Mouse (Mus musculus): ENCODE data around the gene Egf. TPM values are rescaled to one million over a fixed set of nuclear protein-coding genes. Genes with fewer than 3 reads are reported as not detected.
"Not testable (repeated sequence)": the region's sequence is repeated elsewhere in the genome, so short reads cannot be mapped to it uniquely, and the experiment has no call there.

Gene Egf
- polyA plus RNA-seq (2016; fragmentation: Nextera tagmentation; extraction: Ambion mirVana), result 2.2 and 2.9 TPM in 2 replicates

DNA sequence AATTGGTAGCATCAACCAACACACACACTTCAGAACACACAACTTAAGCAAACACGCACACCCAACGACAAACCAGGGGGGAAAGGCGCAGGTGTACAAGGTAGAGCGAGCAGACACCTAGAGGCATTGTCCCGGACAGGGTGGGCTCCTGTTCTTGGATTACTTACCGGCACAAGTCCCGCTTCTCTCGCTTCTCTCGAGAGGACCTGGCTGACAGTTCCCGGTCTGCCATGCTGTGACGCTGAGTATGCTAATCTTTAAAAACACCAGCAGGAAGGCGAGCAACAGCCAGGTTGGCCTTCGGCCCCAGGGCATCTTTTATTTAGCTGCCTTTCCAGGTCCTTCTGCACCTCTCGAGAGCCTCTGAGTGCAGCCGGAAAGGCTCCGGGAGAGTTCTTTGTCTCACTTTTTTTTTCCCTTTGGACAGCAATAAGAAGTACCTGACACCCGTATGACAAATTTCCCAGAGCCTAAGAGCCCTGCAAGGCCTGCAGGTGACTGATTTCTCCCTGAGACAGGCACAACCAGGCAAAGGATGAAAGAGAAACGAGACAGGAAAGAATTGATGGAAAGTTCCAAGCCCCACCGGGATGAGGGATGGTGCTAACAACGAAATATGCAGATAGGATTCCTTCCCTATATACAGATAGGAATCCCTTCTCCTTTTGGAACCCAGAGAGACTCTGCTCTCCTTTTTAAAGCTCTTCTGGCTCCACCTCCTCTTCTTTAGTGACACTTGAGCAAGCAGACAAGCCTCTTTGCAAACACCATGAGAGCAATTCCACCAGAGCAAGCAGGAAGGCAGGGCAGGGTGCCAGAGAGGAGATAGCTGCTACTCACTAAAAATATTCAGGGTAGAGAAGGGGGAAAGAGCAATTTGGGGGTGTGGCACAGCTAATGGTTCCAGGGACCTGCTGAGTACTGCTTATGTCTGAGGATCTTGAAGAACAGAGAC is at the start of gene Egf:
Egf (minus strand) TSS at position 667 of the 955 bp plus-strand sequence.
- Histone ChIP-seq H3K27me3 (peaks cover 16% of the 10 kb centered on the region), H3K9me3 (replicated peaks) (0 out of 2 replicates have a peak, but pooled peaks cover 5% of the 10 kb centered on the region), H3K4me1 (peaks cover 12% of the 10 kb centered on the region), H3K9ac (no peak within 1 kb of the TSS), H3K4me2 (replicated peaks) (peak within 1 kb of the TSS; percentile 43), H3K4me3 (peak within 1 kb of the TSS; percentile 14), H3K36me3 (no peaks in the 10 kb centered on the region), H3K27ac (no peak within 1 kb of the TSS)
- 10% methylated on average over 20 of the region's 20 CpGs for WGBS
- ATAC-seq (ENCODE audit: low FRiP score), result no peak

GRCm38 (mm10) chr3:129803765-129804164 is 48.6 kb upstream of the Egf start, which contains the start of gene Lrit3:
TSS of gene Lrit3 (minus strand) at chr3:129804030.
- H3K4me3 ChIP-seq, result no peak within 1 kb of the TSS
- no peak for ATAC-seq (ENCODE audit: low FRiP score)
- no peaks in the 10 kb centered on the region for H3K9me3 ChIP-seq (replicated peaks)
- H3K9ac ChIP-seq, result no peak within 1 kb of the TSS
- no peak within 1 kb of the TSS for H3K4me2 ChIP-seq (replicated peaks)
- 80% methylated on average over 10 of the region's 10 CpGs for WGBS
- no peaks in the 10 kb centered on the region for H3K27me3 ChIP-seq
- H3K36me3 ChIP-seq, result no peaks in the 10 kb centered on the region
- no peak within 1 kb of the TSS for H3K27ac ChIP-seq
- H3K4me1 ChIP-seq, result no peaks in the 10 kb centered on the region

- Histone ChIP-seq H3K27ac (no peak overlapping the region), H3K4me2 (replicated peaks) (no peak overlapping the region), H3K27me3 (no peaks in the 10 kb centered on the region), H3K36me3 (no peaks in the 10 kb centered on the region), H3K9me3 (replicated peaks) (no peaks in the 10 kb centered on the region), H3K4me3 (no peak overlapping the region), H3K4me1 (no peaks in the 10 kb centered on the region), H3K9ac (no peak overlapping the region)
- ATAC-seq (ENCODE audit: low FRiP score), result no peak
- WGBS, result 81% methylated on average over 2 of the region's 2 CpGs
Measured at GRCm38 (mm10) chr3:129799011-129799410, 43.9 kb upstream of the Egf start.

- WGBS, result 86% methylated on average over 11 of the region's 11 CpGs
Measured at GRCm38 (mm10) chr3:129798551-129798950, 43.4 kb upstream of the Egf start.

GRCm38 (mm10) chr3:129797341-129797740 is 42.2 kb upstream of the Egf start:
- Histone ChIP-seq H3K4me2 (replicated peaks) (no peak overlapping the region), H3K9me3 (replicated peaks) (no peaks in the 10 kb centered on the region), H3K27ac (no peak overlapping the region), H3K9ac (no peak overlapping the region), H3K27me3 (no peaks in the 10 kb centered on the region), H3K36me3 (no peaks in the 10 kb centered on the region), H3K4me3 (no peak overlapping the region), H3K4me1 (no peaks in the 10 kb centered on the region)
- no peak for ATAC-seq (ENCODE audit: low FRiP score)
- 83% methylated on average over 5 of the region's 5 CpGs for WGBS

More at GRCm38 (mm10) chr3:129798551-129798950, 43.4 kb upstream of the Egf start:
- H3K4me1 ChIP-seq, result no peaks in the 10 kb centered on the region
- no peak overlapping the region for H3K27ac ChIP-seq
- H3K27me3 ChIP-seq, result no peaks in the 10 kb centered on the region
- H3K36me3 ChIP-seq, result no peaks in the 10 kb centered on the region
- no peak overlapping the region for H3K4me3 ChIP-seq
- no peak overlapping the region for H3K4me2 ChIP-seq (replicated peaks)
- no peaks in the 10 kb centered on the region for H3K9me3 ChIP-seq (replicated peaks)
- no peak for ATAC-seq (ENCODE audit: low FRiP score)
- H3K9ac ChIP-seq, result no peak overlapping the region

GRCm38 (mm10) chr3:129793801-129794200 is 38.7 kb upstream of the Egf start:
- H3K4me2 ChIP-seq (replicated peaks), result no peak overlapping the region
- H3K4me3 ChIP-seq, result no peak overlapping the region
- no peak overlapping the region for H3K9ac ChIP-seq
- H3K9me3 ChIP-seq (replicated peaks), result no peaks in the 10 kb centered on the region
- ATAC-seq (ENCODE audit: low FRiP score), result no peak
- H3K27ac ChIP-seq, result no peak overlapping the region
- H3K4me1 ChIP-seq, result no peaks in the 10 kb centered on the region
- no peaks in the 10 kb centered on the region for H3K36me3 ChIP-seq
- no peaks in the 10 kb centered on the region for H3K27me3 ChIP-seq
- WGBS, result 93% methylated on average over 5 of the region's 5 CpGs

- no peaks in the 10 kb centered on the region for H3K27me3 ChIP-seq
- H3K4me2 ChIP-seq (replicated peaks), result no peak overlapping the region
- no peak for ATAC-seq (ENCODE audit: low FRiP score)
Measured at GRCm38 (mm10) chr3:129782746-129783145, 27.6 kb upstream of the Egf start.

DNA sequence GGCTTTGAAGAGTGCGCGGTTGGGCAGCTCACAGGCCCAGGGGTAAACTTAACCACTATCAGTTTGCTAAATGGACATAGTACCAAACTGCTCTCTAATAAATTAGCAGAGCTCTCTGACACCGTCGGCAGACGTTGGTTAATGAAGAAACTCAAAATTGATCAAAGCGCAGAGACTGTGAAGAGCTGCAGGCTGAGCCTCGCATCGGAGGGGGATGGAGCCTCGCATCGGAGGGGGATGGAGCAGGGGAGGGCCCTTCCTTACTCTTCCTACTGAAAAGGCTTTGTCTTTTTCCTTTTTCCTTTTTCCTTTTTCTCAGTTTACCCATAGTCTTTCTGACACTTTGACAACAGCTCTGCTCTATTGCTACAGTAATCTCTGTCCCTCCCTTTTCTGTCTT is 26.3 kb upstream of the Egf start:
- Histone ChIP-seq H3K4me3 (no peak overlapping the region), H3K27me3 (no peaks in the 10 kb centered on the region), H3K9me3 (replicated peaks) (no peaks in the 10 kb centered on the region), H3K27ac (no peak overlapping the region), H3K4me2 (replicated peaks) (no peak overlapping the region), H3K4me1 (no peaks in the 10 kb centered on the region), H3K36me3 (no peaks in the 10 kb centered on the region), H3K9ac (no peak overlapping the region)
- 45% methylated on average over 10 of the region's 10 CpGs for WGBS
- ATAC-seq (ENCODE audit: low FRiP score), result no peak

More at GRCm38 (mm10) chr3:129782746-129783145, 27.6 kb upstream of the Egf start:
- Histone ChIP-seq H3K4me1 (no peaks in the 10 kb centered on the region), H3K36me3 (no peaks in the 10 kb centered on the region), H3K4me3 (no peak overlapping the region), H3K9me3 (replicated peaks) (no peaks in the 10 kb centered on the region), H3K27ac (no peak overlapping the region), H3K9ac (no peak overlapping the region)
- WGBS, result 89% methylated on average over 3 of the region's 3 CpGs

- Histone ChIP-seq H3K9me3 (replicated peaks) (no peaks in the 10 kb centered on the region), H3K36me3 (no peaks in the 10 kb centered on the region), H3K27me3 (no peaks in the 10 kb centered on the region), H3K9ac (no peak overlapping the region), H3K27ac (no peak overlapping the region), H3K4me3 (no peak overlapping the region), H3K4me1 (no peaks in the 10 kb centered on the region), H3K4me2 (replicated peaks) (no peak overlapping the region)
- whole genome bisulfite sequencing, result 79% methylated on average over 6 of the region's 6 CpGs
- ATAC-seq (ENCODE audit: low FRiP score), result no peak
Measured at GRCm38 (mm10) chr3:129771210-129771609, 16.1 kb upstream of the Egf start.

DNA sequence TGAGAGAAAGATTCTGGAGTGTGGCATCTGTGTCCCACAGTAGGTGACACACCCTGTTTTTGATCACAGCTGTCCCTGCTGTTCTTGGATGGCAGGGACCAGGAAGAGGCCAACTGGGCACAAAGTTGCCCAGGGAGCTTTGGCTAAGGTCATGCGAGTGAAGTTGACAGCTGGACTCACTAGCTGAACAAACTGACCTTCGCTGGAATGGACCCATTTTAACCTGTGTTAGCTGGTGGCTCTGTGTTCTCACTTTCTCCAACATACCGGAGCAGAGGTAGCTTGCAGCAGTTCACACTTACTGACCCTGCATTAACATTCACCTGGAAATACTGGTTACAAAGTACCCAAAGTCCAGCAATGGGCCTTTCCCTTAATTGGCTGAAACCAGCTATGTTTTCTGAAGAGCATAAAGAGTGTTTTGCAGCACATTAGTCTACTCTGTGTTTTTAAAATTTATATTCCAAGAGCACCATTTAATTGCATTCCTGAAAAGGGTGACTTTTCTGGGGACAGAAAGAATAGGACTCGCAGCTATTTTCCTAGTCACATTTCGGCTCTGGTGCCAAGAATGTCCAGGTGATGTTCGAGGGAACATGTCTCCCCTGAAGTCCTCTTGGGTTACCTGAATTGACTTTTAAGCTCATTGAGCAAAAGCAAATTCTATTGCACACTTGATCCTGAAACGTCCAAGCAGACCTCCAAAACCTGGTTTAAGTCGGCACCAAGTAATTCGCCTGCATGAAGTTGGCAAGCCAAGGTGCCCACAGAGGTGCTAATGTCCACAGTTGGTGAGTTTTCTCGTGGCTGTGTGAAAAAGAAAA is 12.1 kb upstream of the Egf start:
- ATAC-seq (ENCODE audit: low FRiP score), result no peak
- Histone ChIP-seq H3K4me2 (replicated peaks) (no peak overlapping the region), H3K27me3 (no peaks in the 10 kb centered on the region), H3K9me3 (replicated peaks) (no peaks in the 10 kb centered on the region), H3K4me1 (no peaks in the 10 kb centered on the region), H3K4me3 (no peak overlapping the region), H3K27ac (no peak overlapping the region), H3K9ac (no peak overlapping the region), H3K36me3 (no peaks in the 10 kb centered on the region)
- 82% methylated on average over 10 of the region's 10 CpGs for WGBS

DNA sequence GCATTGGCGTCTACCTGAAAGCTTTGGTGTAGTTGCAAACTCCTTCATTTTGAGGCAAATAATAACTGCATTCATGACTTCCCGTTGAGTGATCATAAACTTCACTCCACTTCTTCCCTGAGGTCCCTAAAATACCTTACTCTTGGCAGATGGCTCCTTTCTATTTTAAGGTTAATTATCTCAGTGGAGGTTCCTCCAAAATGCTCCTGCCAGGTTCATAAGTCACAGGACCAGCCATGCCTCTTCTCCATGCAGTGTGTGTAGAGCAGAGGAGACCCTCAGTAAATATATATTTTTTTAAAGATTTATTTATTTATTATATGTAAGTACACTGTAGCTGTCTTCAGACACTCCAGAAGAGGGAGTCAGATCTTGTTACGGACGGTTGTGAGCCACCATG is 11.0 kb upstream of the Egf start:
- no peak overlapping the region for H3K4me3 ChIP-seq
- H3K27me3 ChIP-seq, result no peaks in the 10 kb centered on the region
- H3K4me2 ChIP-seq (replicated peaks), result no peak overlapping the region
- H3K36me3 ChIP-seq, result no peaks in the 10 kb centered on the region
- no peak for ATAC-seq (ENCODE audit: low FRiP score)
- no peaks in the 10 kb centered on the region for H3K4me1 ChIP-seq
- no peaks in the 10 kb centered on the region for H3K9me3 ChIP-seq (replicated peaks)
- WGBS, result 75% methylated on average over 4 of the region's 4 CpGs
- no peak overlapping the region for H3K27ac ChIP-seq
- no peak overlapping the region for H3K9ac ChIP-seq

DNA sequence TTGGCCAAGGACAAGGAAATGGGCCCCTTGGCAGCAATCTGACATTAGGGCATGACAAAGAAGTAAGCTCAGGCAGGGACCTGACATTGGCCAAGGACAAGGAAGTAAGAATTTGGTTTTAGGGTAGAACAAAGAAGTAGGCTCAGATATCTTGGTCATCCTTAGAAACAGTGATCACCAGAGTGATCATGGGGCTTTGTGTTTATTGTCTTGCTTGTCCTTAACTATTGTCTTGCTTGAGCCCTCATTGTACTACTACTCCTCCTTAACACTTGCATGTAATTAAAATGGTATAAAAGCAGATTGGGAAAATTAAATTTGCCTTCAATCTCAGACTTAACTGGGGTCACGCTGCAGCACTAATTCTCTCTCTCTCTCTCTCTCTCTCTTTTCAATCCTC is 2.5 kb upstream of the Egf start:
- H3K9ac ChIP-seq; H3K4me3 ChIP-seq; H3K36me3 ChIP-seq; H3K27ac ChIP-seq; H3K9me3 ChIP-seq (replicated peaks); H3K4me2 ChIP-seq (replicated peaks); ATAC-seq (ENCODE audit: low FRiP score): not testable (repeated sequence)
- Histone ChIP-seq H3K4me1 (peaks cover 12% of the 10 kb centered on the region), H3K27me3 (peaks cover 16% of the 10 kb centered on the region)
- 70% methylated on average over 1 of the region's 1 CpGs for WGBS

Measured in hindbrain, embryonic 12.5 days (tissue).